Mouse (Mus musculus): ENCODE measurements around the gene Slc35e2. TPM values are rescaled to one million over a fixed set of nuclear protein-coding genes. Genes with fewer than 3 reads are reported as not detected.

Gene Slc35e2
- polyA plus RNA-seq, 1 experiment from 2014 or later: 18.1 TPM

GRCm38 (mm10) chr4:155589356-155589755, 11.9 kb upstream of the Slc35e2 start:
- WGBS: 90% methylated on average over 5 of the region's 5 CpGs
- H3K4me3 ChIP-seq (ENCODE audit: low read depth, low read length): no peak overlapping the region
- H3K27me3 ChIP-seq (ENCODE audit: control insufficient read depth, insufficient read depth, low read length): no peaks in the 10 kb centered on the region
- H3K4me1 ChIP-seq (ENCODE audit: control insufficient read depth, insufficient read depth, low read length): no peaks in the 10 kb centered on the region
- no peaks in the 10 kb centered on the region for H3K9me3 ChIP-seq (ENCODE audit: control insufficient read depth, low read length)
- H3K27ac ChIP-seq (ENCODE audit: low read depth, low read length): no peak overlapping the region
- no peak for ATAC-seq (ENCODE audit: low FRiP score)
- no peak overlapping the region for H3K9ac ChIP-seq (ENCODE audit: low read length)
- no peak for DNase-seq (ENCODE audit: low spot score, missing footprints)
- H3K4me2 ChIP-seq: no peak overlapping the region
- peaks cover 25% of the 10 kb centered on the region for H3K36me3 ChIP-seq (ENCODE audit: control insufficient read depth, insufficient read depth, low read length)

- ATAC-seq (ENCODE audit: low FRiP score) (no peak), DNase-seq (ENCODE audit: low spot score, missing footprints) (no peak)
- Histone ChIP-seq H3K27me3 (ENCODE audit: control insufficient read depth, insufficient read depth, low read length) (no peaks in the 10 kb centered on the region), H3K4me1 (ENCODE audit: control insufficient read depth, insufficient read depth, low read length) (no peaks in the 10 kb centered on the region), H3K4me2 (no peak overlapping the region), H3K27ac (ENCODE audit: low read depth, low read length) (no peak overlapping the region), H3K9me3 (ENCODE audit: control insufficient read depth, low read length) (no peaks in the 10 kb centered on the region), H3K9ac (ENCODE audit: low read length) (no peak overlapping the region), H3K4me3 (ENCODE audit: low read depth, low read length) (no peak overlapping the region), H3K36me3 (ENCODE audit: control insufficient read depth, insufficient read depth, low read length) (peaks cover 15% of the 10 kb centered on the region)
- WGBS: 86% methylated on average over 7 of the region's 7 CpGs
Observed at GRCm38 (mm10) chr4:155591012-155591719, 10.1 kb upstream of the Slc35e2 start.

- ATAC-seq (ENCODE audit: low FRiP score) (no peak), DNase-seq (ENCODE audit: low spot score, missing footprints) (no peak)
- H3K9ac ChIP-seq (ENCODE audit: low read length): no peak overlapping the region
- no peak overlapping the region for H3K4me2 ChIP-seq
- H3K9me3 ChIP-seq (ENCODE audit: control insufficient read depth, low read length): no peaks in the 10 kb centered on the region
- H3K27me3 ChIP-seq (ENCODE audit: control insufficient read depth, insufficient read depth, low read length): no peaks in the 10 kb centered on the region
- WGBS: 56% methylated on average over 1 of the region's 1 CpGs
- H3K4me1 ChIP-seq (ENCODE audit: control insufficient read depth, insufficient read depth, low read length): no peaks in the 10 kb centered on the region
- H3K27ac ChIP-seq (ENCODE audit: low read depth, low read length): no peak overlapping the region
- H3K4me3 ChIP-seq (ENCODE audit: low read depth, low read length): no peak overlapping the region
- peaks cover 8% of the 10 kb centered on the region for H3K36me3 ChIP-seq (ENCODE audit: control insufficient read depth, insufficient read depth, low read length)
Observed at GRCm38 (mm10) chr4:155593780-155594179, 7.4 kb upstream of the Slc35e2 start.

GRCm38 (mm10) chr4:155595777-155596176, 5.4 kb upstream of the Slc35e2 start:
- H3K4me2 ChIP-seq: no peak overlapping the region
- ATAC-seq (ENCODE audit: low FRiP score) (no peak), DNase-seq (ENCODE audit: low spot score, missing footprints) (no peak)
- no peak overlapping the region for H3K4me3 ChIP-seq (ENCODE audit: low read depth, low read length)
- H3K9me3 ChIP-seq (ENCODE audit: control insufficient read depth, low read length): no peaks in the 10 kb centered on the region
- WGBS: 87% methylated on average over 3 of the region's 3 CpGs
- H3K27me3 ChIP-seq (ENCODE audit: control insufficient read depth, insufficient read depth, low read length): no peaks in the 10 kb centered on the region
- no peaks in the 10 kb centered on the region for H3K36me3 ChIP-seq (ENCODE audit: control insufficient read depth, insufficient read depth, low read length)
- H3K4me1 ChIP-seq (ENCODE audit: control insufficient read depth, insufficient read depth, low read length): peaks cover 2% of the 10 kb centered on the region; the same call in 1 of the 2 replicates
- no peak overlapping the region for H3K27ac ChIP-seq (ENCODE audit: low read depth, low read length)
- no peak overlapping the region for H3K9ac ChIP-seq (ENCODE audit: low read length)

- Histone ChIP-seq H3K27me3 (ENCODE audit: control insufficient read depth, insufficient read depth, low read length) (no peaks in the 10 kb centered on the region), H3K36me3 (ENCODE audit: control insufficient read depth, insufficient read depth, low read length) (no peaks in the 10 kb centered on the region), H3K4me3 (ENCODE audit: low read depth, low read length) (no peak overlapping the region), H3K27ac (ENCODE audit: low read depth, low read length) (no peak overlapping the region), H3K4me1 (ENCODE audit: control insufficient read depth, insufficient read depth, low read length) (peaks cover 3% of the 10 kb centered on the region; the same call in 1 of the 2 replicates), H3K9ac (ENCODE audit: low read length) (no peak overlapping the region), H3K9me3 (ENCODE audit: control insufficient read depth, low read length) (no peaks in the 10 kb centered on the region), H3K4me2 (no peak overlapping the region)
- DNase-seq (ENCODE audit: low spot score, missing footprints) (no peak), ATAC-seq (ENCODE audit: low FRiP score) (no peak)
- 75% methylated on average over 5 of the region's 5 CpGs for WGBS
Observed at GRCm38 (mm10) chr4:155596606-155597005, 4.6 kb upstream of the Slc35e2 start.

GRCm38 (mm10) chr4:155598536-155598935, 2.7 kb upstream of the Slc35e2 start:
- no peak for DNase-seq (ENCODE audit: low spot score, missing footprints)
- no peaks in the 10 kb centered on the region for H3K9me3 ChIP-seq (ENCODE audit: control insufficient read depth, low read length)
- H3K36me3 ChIP-seq (ENCODE audit: control insufficient read depth, insufficient read depth, low read length): no peaks in the 10 kb centered on the region
- H3K27me3 ChIP-seq (ENCODE audit: control insufficient read depth, insufficient read depth, low read length): no peaks in the 10 kb centered on the region
- no peak overlapping the region for H3K9ac ChIP-seq (ENCODE audit: low read length)
- peaks cover 9% of the 10 kb centered on the region for H3K4me1 ChIP-seq (ENCODE audit: control insufficient read depth, insufficient read depth, low read length)
- H3K4me2 ChIP-seq: no peak overlapping the region
- no peak overlapping the region for H3K4me3 ChIP-seq (ENCODE audit: low read depth, low read length)
- no peak overlapping the region for H3K27ac ChIP-seq (ENCODE audit: low read depth, low read length)
- 24% methylated on average over 20 of the region's 20 CpGs for WGBS
- no peak for ATAC-seq (ENCODE audit: low FRiP score)

GRCm38 (mm10) chr4:155599901-155600825, 1.1 kb upstream of the Slc35e2 start:
- Histone ChIP-seq H3K4me2 (peak overlapping the region; percentile 97), H3K27me3 (ENCODE audit: control insufficient read depth, insufficient read depth, low read length) (no peaks in the 10 kb centered on the region), H3K36me3 (ENCODE audit: control insufficient read depth, insufficient read depth, low read length) (no peaks in the 10 kb centered on the region), H3K27ac (ENCODE audit: low read depth, low read length) (peak overlapping the region; percentile 95), H3K9ac (ENCODE audit: low read length) (peak overlapping the region; percentile 86), H3K9me3 (ENCODE audit: control insufficient read depth, low read length) (no peaks in the 10 kb centered on the region), H3K4me3 (ENCODE audit: low read depth, low read length) (peak overlapping the region; percentile 94), H3K4me1 (ENCODE audit: control insufficient read depth, insufficient read depth, low read length) (peaks cover 9% of the 10 kb centered on the region)
- 87% methylated on average over 11 of the region's 11 CpGs for WGBS
- DNase-seq (ENCODE audit: low spot score, missing footprints) (no peak), ATAC-seq (ENCODE audit: low FRiP score) (no peak)

GRCm38 (mm10) chr4:155601997-155602456, 811 bp downstream of the Slc35e2 start:
- no peak for DNase-seq (ENCODE audit: low spot score, missing footprints)

GRCm38 (mm10) chr4:155602753-155603152, 1.5 kb downstream of the Slc35e2 start:
- no peaks in the 10 kb centered on the region for H3K9me3 ChIP-seq (ENCODE audit: control insufficient read depth, low read length)
- H3K4me3 ChIP-seq (ENCODE audit: low read depth, low read length): no peak overlapping the region
- DNase-seq (ENCODE audit: low spot score, missing footprints) (no peak), ATAC-seq (ENCODE audit: low FRiP score) (no peak)
- 89% methylated on average over 1 of the region's 1 CpGs for WGBS
- H3K27ac ChIP-seq (ENCODE audit: low read depth, low read length): no peak overlapping the region
- H3K9ac ChIP-seq (ENCODE audit: low read length): no peak overlapping the region; the same call in 1 of the 2 replicates
- H3K36me3 ChIP-seq (ENCODE audit: control insufficient read depth, insufficient read depth, low read length): no peaks in the 10 kb centered on the region
- peaks cover 9% of the 10 kb centered on the region for H3K4me1 ChIP-seq (ENCODE audit: control insufficient read depth, insufficient read depth, low read length)
- H3K4me2 ChIP-seq: peak overlapping the region; percentile 97
- H3K27me3 ChIP-seq (ENCODE audit: control insufficient read depth, insufficient read depth, low read length): no peaks in the 10 kb centered on the region

More at GRCm38 (mm10) chr4:155601997-155602456, 811 bp downstream of the Slc35e2 start:
- Histone ChIP-seq H3K4me2 (peak overlapping the region; percentile 97), H3K27ac (ENCODE audit: low read depth, low read length) (peak overlapping the region; percentile 95), H3K4me3 (ENCODE audit: low read depth, low read length) (peak overlapping the region; percentile 94), H3K9me3 (ENCODE audit: control insufficient read depth, low read length) (no peaks in the 10 kb centered on the region), H3K36me3 (ENCODE audit: control insufficient read depth, insufficient read depth, low read length) (no peaks in the 10 kb centered on the region), H3K27me3 (ENCODE audit: control insufficient read depth, insufficient read depth, low read length) (no peaks in the 10 kb centered on the region), H3K9ac (ENCODE audit: low read length) (peak overlapping the region; percentile 86), H3K4me1 (ENCODE audit: control insufficient read depth, insufficient read depth, low read length) (peaks cover 9% of the 10 kb centered on the region)
- WGBS: 2% methylated on average over 31 of the region's 31 CpGs
- ATAC-seq (ENCODE audit: low FRiP score): peak; percentile 67; the same call in 1 of the 2 replicates
